Mouse (Mus musculus) hindbrain, embryonic 11.5 days (tissue): ENCODE data around the gene Iqcn. TPM values are rescaled to one million over a fixed set of nuclear protein-coding genes. Genes with fewer than 3 reads are reported as not detected.

Experiments used
- ATAC-seq: fragments of 200-750 bp; cut with Nextera tagmentation; 2 replicates; pipeline ENCODE4 v1.8.0; 2017; ENCODE audit warnings: mild to moderate bottlenecking, moderate TSS enrichment, moderate library complexity; ENCODE audit not compliant: low FRiP score
- DNase-seq: peaks from one replicate; pipeline ENCODE4 v3.0.0-alpha.2; 2015; ENCODE audit warnings: low spot score
- H3K27ac ChIP-seq: fragments of 300-500 bp; sonication (generic); 2 replicates; pipeline ENCODE4 v1.5.1; 2014; ENCODE audit warnings: mild to moderate bottlenecking, low read depth, low read length
- H3K27me3 ChIP-seq: fragments of 300-500 bp; sonication (generic); 2 replicates; pipeline ENCODE4 v1.6.1; 2014; ENCODE audit warnings: mild to moderate bottlenecking, low read length, moderate library complexity, mixed read lengths; ENCODE audit not compliant: control insufficient read depth, insufficient read depth
- H3K36me3 ChIP-seq: fragments of 300-500 bp; sonication (generic); 2 replicates; pipeline ENCODE4 v1.6.1; 2014; ENCODE audit warnings: mild to moderate bottlenecking, low read length, moderate library complexity, mixed read lengths; ENCODE audit not compliant: control insufficient read depth, insufficient read depth
- H3K4me1 ChIP-seq: fragments of 300-500 bp; sonication (generic); replicated peaks from 2 replicates; pipeline ENCODE4 v1.6.1; 2014; ENCODE audit warnings: low read length, mixed read lengths; ENCODE audit not compliant: control insufficient read depth, insufficient read depth
- H3K4me2 ChIP-seq: fragments of 300-500 bp; sonication (generic); replicated peaks from 2 replicates; pipeline ENCODE4 v1.6.1; 2014; ENCODE audit warnings: mild to moderate bottlenecking, low read depth, low read length
- H3K4me3 ChIP-seq: fragments of 300-500 bp; sonication (generic); 2 replicates; pipeline ENCODE4 v1.5.1; 2014; ENCODE audit warnings: low read depth, low read length
- H3K9ac ChIP-seq: fragments of 300-500 bp; sonication (generic); 2 replicates; pipeline ENCODE4 v1.6.1; 2014; ENCODE audit warnings: low read depth, low read length
- H3K9me3 ChIP-seq: fragments of 300-500 bp; sonication (generic); 2 replicates; pipeline ENCODE4 v1.6.1; 2016; ENCODE audit warnings: low read length; ENCODE audit not compliant: control insufficient read depth
- WGBS: fragments of 180-500 bp; shearing (Covaris S2); extraction: QIAGEN DNeasy Blood & Tissue Kit; methylation state at CpG from one replicate; pipeline ENCODE4 v1.1.7; 2014; 5-methylcytosine and 5-hydroxymethylcytosine counted together
- polyA plus RNA-seq: library from polyadenylated mRNA; unstranded; fragments of >200 nt; fragmentation: Nextera tagmentation; extraction: Ambion mirVana; gene quantifications from 2 replicates; pipeline ENCODE4 v1.2.1, GENCODE M21; 2014

Gene Iqcn
- polyA plus RNA-seq, 1 experiment from 2014 or later = 0.03 TPM

DNA sequence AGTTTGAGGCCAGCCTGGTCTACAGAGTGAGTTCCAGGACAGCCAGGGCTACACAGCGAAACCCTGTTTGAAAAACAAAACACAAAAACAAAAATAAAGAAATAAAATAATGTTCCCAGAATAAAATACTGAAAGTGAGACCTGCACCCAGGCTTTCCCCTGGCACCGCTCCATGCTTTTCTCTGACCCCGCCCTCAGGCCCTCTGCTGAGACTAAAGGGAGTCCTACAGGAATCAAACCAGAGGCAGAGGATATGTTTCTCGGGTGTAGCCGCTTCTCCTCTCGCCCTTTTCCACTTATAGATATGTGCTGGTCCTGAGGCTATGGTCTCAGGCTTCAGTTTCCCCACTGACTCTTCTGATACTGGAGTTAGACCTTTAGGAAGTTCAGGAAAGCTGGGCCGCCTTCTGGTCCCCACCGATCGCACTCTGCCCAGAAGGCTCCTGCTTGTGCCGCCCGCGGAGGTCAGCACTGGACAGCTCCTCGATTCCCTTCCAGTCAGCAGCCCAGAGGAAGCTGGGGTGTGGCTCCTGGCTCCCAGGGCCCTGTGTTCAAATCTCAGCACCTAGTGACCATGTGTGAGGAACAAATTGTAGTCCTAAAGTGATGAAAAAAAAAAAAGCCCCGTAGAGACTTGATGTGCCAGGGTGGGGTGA is 22.7 kb downstream of the Iqcn start:
- 29% methylated on average over 14 of the region's 14 CpGs for WGBS
- no peak overlapping the region for H3K4me2 ChIP-seq

DNA sequence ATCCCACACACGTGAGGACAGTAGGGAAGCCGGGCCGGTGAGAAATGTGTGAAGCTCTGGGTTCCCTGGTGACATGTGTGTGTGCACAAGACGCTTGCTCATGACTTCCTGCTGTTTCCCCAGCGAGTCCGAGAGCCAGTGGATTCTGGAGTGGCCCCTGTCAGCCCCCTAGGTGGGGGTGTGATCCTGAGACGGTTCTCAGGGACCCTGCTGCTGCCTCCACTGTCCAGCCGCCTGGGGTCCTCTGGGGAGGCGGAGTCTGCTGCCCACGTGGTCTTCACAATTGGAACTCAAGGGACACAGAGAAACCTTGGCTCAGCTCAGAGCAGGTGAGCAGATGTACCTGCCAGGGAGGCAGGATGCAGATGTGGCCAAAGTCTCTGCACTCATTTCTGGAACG is 23.5 kb downstream of the Iqcn start:
- no peak overlapping the region for H3K27ac ChIP-seq
- H3K36me3 ChIP-seq = no peaks in the 10 kb centered on the region
- no peak overlapping the region for H3K4me3 ChIP-seq
- no peak overlapping the region for H3K9ac ChIP-seq
- WGBS = 43% methylated on average over 11 of the region's 11 CpGs
- DNase-seq (no peak), ATAC-seq (no peak)
- no peaks in the 10 kb centered on the region; the same call in 1 of the 2 replicates for H3K4me1 ChIP-seq
- no peaks in the 10 kb centered on the region for H3K9me3 ChIP-seq
- peaks cover 29% of the 10 kb centered on the region for H3K27me3 ChIP-seq
- H3K4me2 ChIP-seq = no peak overlapping the region

More for the DNA sequence above, 22.7 kb downstream of the Iqcn start:
- no peaks in the 10 kb centered on the region; the same call in 1 of the 2 replicates for H3K4me1 ChIP-seq
- no peak overlapping the region for H3K27ac ChIP-seq
- peak; percentile 26 for DNase-seq
- H3K4me3 ChIP-seq = no peak overlapping the region
- no peaks in the 10 kb centered on the region for H3K9me3 ChIP-seq
- no peak overlapping the region for H3K9ac ChIP-seq
- H3K36me3 ChIP-seq = no peaks in the 10 kb centered on the region
- H3K27me3 ChIP-seq = peaks cover 26% of the 10 kb centered on the region
- no peak for ATAC-seq

DNA sequence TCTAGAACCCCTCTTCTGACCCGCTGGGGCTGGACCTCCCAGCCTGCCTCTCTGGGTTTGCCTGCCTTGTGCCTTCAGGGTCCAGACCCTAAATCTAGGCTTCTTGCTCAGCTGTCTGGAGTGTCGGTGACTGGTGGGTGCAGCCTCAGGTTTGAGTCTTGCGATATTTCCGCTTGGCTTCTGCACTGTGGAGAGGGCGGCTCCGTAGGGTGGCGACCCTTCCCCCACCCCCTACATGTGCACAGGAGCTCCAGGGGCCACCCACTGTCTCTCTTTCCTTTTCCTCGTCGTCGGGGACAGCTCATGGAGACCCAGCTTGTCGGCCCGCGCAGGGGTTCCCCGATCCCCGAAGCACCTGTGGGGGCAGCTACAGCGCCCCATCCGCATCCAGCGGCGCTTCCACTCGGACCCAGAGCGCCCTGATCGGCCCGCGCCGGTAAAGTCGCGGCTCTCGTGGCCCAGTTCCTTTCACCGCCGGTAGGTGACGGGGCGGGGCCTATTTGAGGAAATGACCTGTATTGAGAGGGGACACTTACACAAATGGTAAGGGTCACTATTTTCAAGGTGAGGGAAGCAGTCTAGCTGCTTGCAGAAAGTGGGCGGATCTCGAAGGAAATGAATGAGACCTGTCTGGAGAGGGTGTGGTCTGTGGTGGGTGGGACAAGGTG is 26.7 kb downstream of the Iqcn start:
- H3K36me3 ChIP-seq = no peaks in the 10 kb centered on the region
- H3K4me3 ChIP-seq = no peak overlapping the region
- 5% methylated on average over 34 of the region's 34 CpGs for WGBS
- H3K27me3 ChIP-seq = peaks cover 32% of the 10 kb centered on the region
- no peak overlapping the region for H3K27ac ChIP-seq
- DNase-seq (peak; percentile 43), ATAC-seq (no peak)
- H3K4me1 ChIP-seq = no peaks in the 10 kb centered on the region; the same call in 1 of the 2 replicates
- H3K4me2 ChIP-seq = peak overlapping the region; percentile 24
- no peak overlapping the region for H3K9ac ChIP-seq
- no peaks in the 10 kb centered on the region for H3K9me3 ChIP-seq

DNA sequence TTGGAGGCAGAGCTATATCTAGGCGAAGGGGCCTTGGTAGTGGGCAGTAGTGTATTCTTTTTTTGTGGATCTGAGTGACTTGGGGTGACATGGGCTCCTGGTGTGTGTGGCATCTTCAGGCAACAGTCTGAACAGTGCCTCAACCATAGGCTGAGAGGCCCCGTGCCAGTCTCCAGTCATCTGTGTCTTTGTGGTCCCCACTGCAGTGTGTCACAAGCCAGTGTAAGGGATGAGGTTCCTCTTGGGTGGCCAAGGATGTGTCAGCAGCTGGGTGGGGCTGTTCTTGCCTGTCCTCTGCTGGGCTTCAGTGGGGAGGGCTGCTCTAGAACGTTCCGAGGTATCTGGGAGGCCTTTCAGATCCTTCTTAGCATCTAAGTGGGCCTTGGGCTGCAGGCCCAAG is 27.7 kb downstream of the Iqcn start:
- no peak overlapping the region for H3K9ac ChIP-seq
- no peak overlapping the region for H3K4me3 ChIP-seq
- no peaks in the 10 kb centered on the region for H3K36me3 ChIP-seq
- H3K27me3 ChIP-seq = peaks cover 32% of the 10 kb centered on the region
- H3K9me3 ChIP-seq = no peaks in the 10 kb centered on the region
- H3K4me2 ChIP-seq = no peak overlapping the region
- WGBS = 83% methylated on average over 4 of the region's 4 CpGs
- no peak overlapping the region for H3K27ac ChIP-seq
- H3K4me1 ChIP-seq = no peaks in the 10 kb centered on the region; the same call in 1 of the 2 replicates
- ATAC-seq = no peak
- no peak for DNase-seq

DNA sequence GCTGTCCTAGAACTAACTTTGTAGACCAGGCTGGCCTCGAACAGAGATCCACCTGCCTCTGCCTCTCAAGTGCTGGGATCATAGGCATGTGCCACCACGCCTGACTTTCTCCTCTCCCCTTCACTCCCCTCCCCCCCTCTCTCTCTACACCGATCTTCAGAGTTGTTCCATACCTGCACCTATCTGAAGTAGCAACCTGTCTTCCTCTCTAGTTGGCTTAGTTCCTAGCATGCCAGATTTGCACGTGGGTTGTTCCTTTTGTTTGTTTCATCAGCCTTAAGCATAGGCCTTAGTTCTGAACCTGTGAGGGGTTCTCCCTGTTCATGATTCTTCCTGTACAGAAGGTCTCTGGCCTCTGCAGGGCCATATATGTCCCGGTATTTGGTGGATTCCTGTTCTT is 34.4 kb downstream of the Iqcn start:
- H3K9ac ChIP-seq = no peak overlapping the region
- H3K27me3 ChIP-seq = peaks cover 15% of the 10 kb centered on the region; the same call in 1 of the 2 replicates
- H3K9me3 ChIP-seq = no peaks in the 10 kb centered on the region
- H3K4me3 ChIP-seq = no peak overlapping the region
- WGBS = 64% methylated on average over 5 of the region's 5 CpGs
- no peak overlapping the region for H3K4me2 ChIP-seq
- no peak for DNase-seq
- H3K36me3 ChIP-seq = no peaks in the 10 kb centered on the region
- no peak overlapping the region for H3K27ac ChIP-seq
- ATAC-seq = no peak
- 0 out of 2 replicates have a peak, but pooled peaks cover 2% of the 10 kb centered on the region for H3K4me1 ChIP-seq

DNA sequence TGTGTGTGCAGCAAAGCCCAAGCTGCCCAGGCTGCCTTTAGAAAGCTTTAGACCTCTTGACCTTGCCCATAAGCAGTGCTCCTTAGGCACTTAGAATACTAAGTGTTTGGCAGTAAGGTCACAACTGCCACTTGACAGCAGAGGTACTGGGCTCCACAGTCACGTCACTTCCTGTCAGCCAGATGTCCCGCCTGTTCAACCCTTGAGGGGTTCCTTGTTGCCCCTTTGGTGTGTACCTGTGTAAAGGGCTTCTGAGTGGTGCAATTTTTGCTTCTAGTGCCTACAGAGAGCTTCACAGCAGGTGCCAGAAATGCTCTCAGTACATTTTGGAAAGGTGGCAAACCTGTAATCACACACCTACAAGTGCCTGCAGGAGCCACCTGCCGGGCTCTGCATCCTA is 35.0 kb downstream of the Iqcn start:
- no peak overlapping the region for H3K4me2 ChIP-seq
- H3K4me3 ChIP-seq = no peak overlapping the region
- H3K9ac ChIP-seq = no peak overlapping the region
- H3K36me3 ChIP-seq = no peaks in the 10 kb centered on the region
- peaks cover 20% of the 10 kb centered on the region for H3K27me3 ChIP-seq
- no peak for ATAC-seq
- 73% methylated on average over 3 of the region's 3 CpGs for WGBS
- no peak for DNase-seq
- H3K27ac ChIP-seq = no peak overlapping the region
- no peaks in the 10 kb centered on the region for H3K9me3 ChIP-seq
- peaks cover 4% of the 10 kb centered on the region; the same call in 1 of the 2 replicates for H3K4me1 ChIP-seq

DNA sequence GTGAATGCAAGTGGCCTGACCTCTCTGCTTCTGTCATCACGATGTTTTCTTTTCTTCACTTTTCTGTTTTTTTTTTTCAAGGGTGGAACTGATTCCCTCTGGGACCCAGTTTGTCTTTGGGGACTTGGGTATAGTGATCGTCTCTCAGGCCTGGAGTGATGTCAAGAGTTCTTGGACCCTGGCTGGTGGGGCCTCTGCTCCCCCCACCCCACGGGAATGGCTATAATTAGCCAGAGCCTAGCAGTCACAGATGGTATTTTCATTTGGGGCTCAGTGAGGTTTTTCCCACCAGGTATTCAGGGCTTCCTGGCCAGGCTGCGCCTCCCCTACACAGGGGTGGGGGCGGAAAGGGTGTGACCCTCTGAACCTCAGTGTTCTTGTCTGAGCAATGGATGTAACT is 38.4 kb downstream of the Iqcn start:
- H3K9me3 ChIP-seq = no peaks in the 10 kb centered on the region
- WGBS = 58% methylated on average over 5 of the region's 5 CpGs
- no peak overlapping the region for H3K27ac ChIP-seq
- H3K9ac ChIP-seq = no peak overlapping the region
- peaks cover 40% of the 10 kb centered on the region for H3K27me3 ChIP-seq
- H3K4me3 ChIP-seq = no peak overlapping the region
- H3K4me1 ChIP-seq = peaks cover 6% of the 10 kb centered on the region; the same call in 1 of the 2 replicates
- DNase-seq = no peak
- no peaks in the 10 kb centered on the region for H3K36me3 ChIP-seq
- no peak overlapping the region for H3K4me2 ChIP-seq
- ATAC-seq = no peak

DNA sequence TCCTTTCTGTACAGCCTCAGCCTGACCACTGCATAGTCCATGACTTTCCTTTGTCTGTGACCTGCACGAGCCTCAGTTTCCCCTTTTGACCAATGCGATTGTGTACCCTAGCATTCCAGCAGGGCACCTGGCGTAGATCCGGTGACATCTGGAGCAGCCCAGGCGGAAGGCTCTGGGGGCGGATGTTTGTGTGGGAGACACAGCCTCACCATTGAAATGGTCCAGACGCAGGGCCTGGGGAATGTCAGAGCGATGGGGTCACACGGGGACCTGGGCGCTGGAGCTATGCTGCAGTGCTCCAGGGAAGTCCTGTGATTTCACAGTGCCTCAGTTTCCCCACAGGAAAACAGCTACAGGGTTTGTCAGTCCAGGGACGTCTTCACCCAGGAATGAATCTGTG is 38.9 kb downstream of the Iqcn start:
- peaks cover 44% of the 10 kb centered on the region for H3K27me3 ChIP-seq
- H3K9ac ChIP-seq = no peak overlapping the region

More for the DNA sequence above, 38.9 kb downstream of the Iqcn start:
- 68% methylated on average over 11 of the region's 11 CpGs for WGBS
- ATAC-seq (no peak), DNase-seq (no peak)
- H3K36me3 ChIP-seq = no peaks in the 10 kb centered on the region
- peaks cover 6% of the 10 kb centered on the region; the same call in 1 of the 2 replicates for H3K4me1 ChIP-seq
- no peak overlapping the region for H3K4me2 ChIP-seq
- no peak overlapping the region for H3K4me3 ChIP-seq
- no peaks in the 10 kb centered on the region for H3K9me3 ChIP-seq
- no peak overlapping the region for H3K27ac ChIP-seq
